Mouse (Mus musculus) liver, adult 2 months (tissue): ENCODE results near the gene Cdc25a.

Source experiments
- CTCF ChIP-seq: fragments of 200-500 bp; IDR thresholded peaks from 2 replicates; pipeline ENCODE4 v1.5.1; 2011; ENCODE audit warnings: low read depth, low read length, control low read depth
- POLR2A ChIP-seq: fragments of 200-500 bp; IDR thresholded peaks from 2 replicates; pipeline ENCODE4 v1.6.1; 2011; ENCODE audit warnings: low read length, control low read depth; ENCODE audit not compliant: insufficient read depth; ENCODE audit errors: extremely low read depth

GRCm38 (mm10) chr9:109930752-109931151 is 55.4 kb downstream of the Cdc25a start:
- TF ChIP-seq CTCF (no peak), POLR2A (no peak)
